Mouse (Mus musculus) gastrocnemius, postnatal 36 days (tissue): ENCODE data around the gene Hist1h2bj. TPM values are rescaled to one million over a fixed set of nuclear protein-coding genes. Genes with fewer than 3 reads are reported as not detected.

Experiments used
- DNase-seq, 2 experiments: peaks; one replicate each; pipeline ENCODE4 v3.0.0; 2022
- intact Hi-C: fragments of 180-260 bp; cut with DNase I; formaldehyde crosslinking; loops from one replicate; pipeline ENCODE4 v1.15.1; 2025
- total RNA-seq, 2 experiments: library from RNA; stranded (reverse); gene quantifications; 2 replicates each; pipeline ENCODE4 v1.2.3; 2021

The Hist1h2bj gene
- total RNA-seq, 2 experiments from 2014 or later, result 7.6 to 8.9 TPM

DNA sequence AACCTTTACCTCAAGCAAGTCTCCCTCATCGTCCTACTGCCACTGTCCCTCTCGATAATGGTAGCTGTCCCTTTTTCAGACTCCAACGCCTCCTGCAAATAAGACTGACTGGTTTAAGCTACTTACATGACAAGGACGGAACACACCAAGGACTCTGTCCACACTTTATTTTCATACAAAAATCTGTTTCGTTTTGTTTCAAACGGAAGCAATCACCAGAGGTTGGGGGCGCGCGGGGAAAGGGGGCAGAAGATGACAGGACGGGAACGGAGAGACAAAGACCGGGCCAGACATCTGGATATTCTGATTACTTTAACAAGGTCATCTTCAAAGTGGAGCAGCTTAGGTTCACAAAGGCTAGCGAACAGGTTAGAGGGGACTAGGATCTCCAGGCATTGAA is 29.3 kb upstream of the Hist1h2bj start:
- DNase-seq, result no peak
- intact Hi-C loops, result no loop called here

GRCm38 (mm10) chr13:22014411-22014845 is 28.6 kb upstream of the Hist1h2bj start:
- intact Hi-C loops, result no loop called here

GRCm38 (mm10) chr13:22015479-22016450 is 27.2 kb upstream of the Hist1h2bj start:
- DNase-seq, result peak; percentile 46

More at GRCm38 (mm10) chr13:22014411-22014845, 28.6 kb upstream of the Hist1h2bj start:
- no peak for DNase-seq

DNA sequence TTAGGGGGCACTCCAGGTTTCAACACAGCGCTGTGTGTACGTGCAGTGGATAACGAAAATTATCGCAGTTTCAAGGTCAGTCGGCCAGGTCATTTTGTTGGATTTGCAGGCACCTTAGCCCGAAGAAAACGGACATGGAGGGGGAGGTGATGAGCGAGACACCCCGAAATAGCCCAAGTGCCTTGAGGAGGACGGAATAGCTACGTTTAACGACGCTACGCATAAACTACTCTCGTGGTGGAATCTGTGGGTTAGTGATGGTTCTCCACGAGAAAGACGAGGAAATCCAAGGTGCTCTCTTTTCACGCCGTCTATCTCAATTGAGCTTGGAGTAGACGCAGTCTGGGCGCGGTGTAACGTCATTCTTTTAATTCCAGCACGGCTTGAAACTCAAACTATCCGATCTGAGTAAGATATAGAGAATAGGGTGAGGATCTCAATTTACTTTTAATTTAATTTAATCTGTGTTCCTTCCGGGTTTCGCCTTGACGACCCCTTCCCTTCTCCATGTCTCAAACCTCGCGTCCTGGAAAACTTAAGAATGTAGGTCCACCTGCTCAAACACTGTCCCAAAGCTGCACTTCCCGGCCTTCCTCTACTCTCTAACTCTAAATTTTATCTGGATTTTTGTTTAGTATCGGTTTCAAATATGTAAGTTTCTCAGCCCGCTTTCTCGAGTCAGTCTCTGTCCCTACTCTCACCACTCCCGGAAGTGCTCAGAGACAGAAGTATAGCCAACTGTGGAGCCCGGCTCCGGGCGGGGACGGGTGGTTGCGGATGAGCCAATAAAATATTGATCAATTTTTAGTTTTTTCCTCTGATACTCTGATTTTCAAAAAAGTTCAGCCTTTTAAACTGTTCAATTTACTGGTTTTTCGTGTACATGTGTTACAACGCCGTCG is 22.8 kb upstream of the Hist1h2bj start:
- DNase-seq, result no peak
- intact Hi-C loops, result loop anchor here (2.0 to 10.0 kb wide), 3 partner anchors 45 to 1427 kb away; no protein-coding TSS in a partner anchor

More at GRCm38 (mm10) chr13:22015479-22016450, 27.2 kb upstream of the Hist1h2bj start:
- intact Hi-C loops, result no loop called here

GRCm38 (mm10) chr13:22020901-22021339 is 22.1 kb upstream of the Hist1h2bj start:
- intact Hi-C loops, result loop anchor here (2.0 to 10.0 kb wide), 3 partner anchors 46 to 1426 kb away; no protein-coding TSS in a partner anchor
- DNase-seq, result peak; percentile 50 to 57

- no peak for DNase-seq
- intact Hi-C loops, result loop anchor here (2.0 to 10.0 kb wide), 3 partner anchors 47 to 1426 kb away; no protein-coding TSS in a partner anchor
Observed at GRCm38 (mm10) chr13:22021581-22021980, 21.4 kb upstream of the Hist1h2bj start.

DNA sequence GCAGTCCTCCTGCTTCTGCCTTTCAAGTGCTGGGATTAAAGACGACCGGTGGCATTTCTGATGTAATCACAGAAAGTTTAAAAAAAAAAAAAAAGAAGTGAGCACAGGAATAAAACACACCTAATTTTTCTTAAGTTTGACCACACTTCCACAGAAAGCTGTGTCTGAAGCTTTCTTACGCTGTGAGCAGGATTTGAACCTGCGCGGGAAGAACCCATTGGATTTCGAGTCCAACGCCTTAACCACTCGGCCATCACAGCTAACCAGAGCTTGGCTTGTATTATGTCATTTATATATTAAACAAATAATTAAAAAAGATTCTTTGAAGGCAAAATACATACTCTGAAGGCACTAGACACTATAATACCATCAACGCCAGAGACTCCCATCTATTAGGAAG is 20.8 kb upstream of the Hist1h2bj start:
- peak; percentile 73 for DNase-seq
- intact Hi-C loops, result loop anchor here (5.0 to 10.0 kb wide), 2 partner anchors 167 to 1425 kb away; no protein-coding TSS in a partner anchor

GRCm38 (mm10) chr13:22026058-22027031 is 16.7 kb upstream of the Hist1h2bj start:
- peak; percentile 67 to 81 for DNase-seq
- intact Hi-C loops, result loop anchor here (5.0 to 10.0 kb wide), 5 partner anchors 172 to 1491 kb away; no protein-coding TSS in a partner anchor

DNA sequence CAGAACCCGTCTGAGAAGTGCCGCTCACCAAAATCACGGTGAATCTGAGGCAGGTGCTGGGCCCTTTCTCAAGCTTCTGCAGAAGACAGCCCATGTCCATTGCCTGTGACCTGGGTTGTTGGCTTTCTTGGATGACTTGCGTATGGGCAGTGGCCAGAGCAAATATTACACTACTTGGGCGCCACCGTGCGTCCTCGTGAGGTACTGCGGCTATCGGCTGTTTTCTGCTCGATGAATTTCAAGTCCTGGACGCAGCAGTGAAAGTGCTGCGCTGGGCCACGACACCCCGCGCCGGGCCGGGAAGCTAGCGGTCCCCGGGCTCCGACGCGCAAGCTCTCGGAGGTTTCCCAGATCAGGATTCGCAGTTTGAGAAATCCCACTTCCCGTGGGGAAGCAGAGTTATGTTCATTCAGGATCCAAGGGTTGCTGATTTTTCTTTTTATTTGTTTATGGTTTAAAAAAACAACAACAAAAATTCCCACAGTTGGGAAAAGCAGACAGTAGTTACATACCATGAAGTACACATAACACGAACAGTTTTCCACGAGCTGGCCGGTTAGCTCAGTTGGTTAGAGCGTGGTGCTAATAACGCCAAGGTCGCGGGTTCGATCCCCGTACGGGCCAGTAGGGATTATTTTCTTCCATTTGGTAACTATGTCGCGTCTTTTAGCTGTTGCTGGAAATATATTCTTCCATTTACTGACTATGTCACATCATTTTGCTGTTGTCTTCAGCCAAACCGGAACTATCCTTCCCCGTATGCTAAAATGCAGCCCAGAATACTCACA is 14.1 kb upstream of the Hist1h2bj start:
- intact Hi-C loops, result loop anchor here (1.0 to 10.0 kb wide), 6 partner anchors 55 to 1488 kb away; no protein-coding TSS in a partner anchor
- peak; percentile 93 to 98 for DNase-seq

DNA sequence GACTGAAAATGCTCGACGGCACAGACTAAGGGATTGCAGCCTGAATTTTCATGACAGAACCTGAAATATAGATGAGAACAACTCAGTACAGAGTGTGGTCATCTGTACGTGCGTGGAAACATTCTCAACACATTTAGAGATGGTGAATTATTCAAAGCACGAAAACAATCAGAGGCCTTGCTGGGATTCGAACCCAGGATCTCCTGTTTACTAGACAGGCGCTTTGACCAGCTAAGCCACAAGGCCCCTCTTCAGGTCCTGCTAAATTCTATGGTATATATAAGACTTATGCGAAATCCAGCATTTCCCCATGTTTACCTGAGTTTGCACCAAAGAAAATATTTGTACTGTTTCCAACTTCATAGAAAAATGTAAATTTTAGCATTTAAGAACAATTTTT is 13.1 kb upstream of the Hist1h2bj start:
- DNase-seq, result no peak
- intact Hi-C loops, result loop anchor here (5.0 to 10.0 kb wide), 6 partner anchors 175 to 1487 kb away; no protein-coding TSS in a partner anchor

GRCm38 (mm10) chr13:22030493-22030892 is 12.5 kb upstream of the Hist1h2bj start:
- DNase-seq, result no peak
- intact Hi-C loops, result loop anchor here (10.0 kb wide), 1 partner anchor 206 kb away; no protein-coding TSS in a partner anchor

GRCm38 (mm10) chr13:22033741-22034442 is 9.1 kb upstream of the Hist1h2bj start:
- no peak for DNase-seq
- intact Hi-C loops, result loop anchor here (10.0 kb wide), 1 partner anchor 209 kb away; no protein-coding TSS in a partner anchor

GRCm38 (mm10) chr13:22034443-22035266 is 8.4 kb upstream of the Hist1h2bj start:
- intact Hi-C loops, result loop anchor here (10.0 kb wide), 1 partner anchor 210 kb away; no protein-coding TSS in a partner anchor
- no peak for DNase-seq

- DNase-seq, result peak; percentile 51 to 60
- intact Hi-C loops, result loop anchor here (10.0 kb wide), 1 partner anchor 211 kb away; no protein-coding TSS in a partner anchor
Observed at GRCm38 (mm10) chr13:22035267-22036148, 7.5 kb upstream of the Hist1h2bj start, which contains the start of the genes Hist1h2ah and Hist1h2bk. Gene Hist1h2ah, minus strand, starts transcription at chr13:22035568. Gene Hist1h2bk, plus strand, starts transcription at chr13:22035870.
